Mouse (Mus musculus): ENCODE data around the gene Sipa1. TPM values are rescaled to one million over a fixed set of nuclear protein-coding genes. Genes with fewer than 3 reads are reported as not detected.

The Sipa1 gene
- polyA plus RNA-seq, 1 experiment from 2014 or later: 8.0 TPM

GRCm38 (mm10) chr19:5665465-5665864, 2.0 kb upstream of the Sipa1 start:
- 74% methylated on average over 14 of the region's 15 CpGs for WGBS

GRCm38 (mm10) chr19:5664669-5665257, 1.3 kb upstream of the Sipa1 start:
- no peak for ATAC-seq (ENCODE audit: low FRiP score, low TSS enrichment)
- no peak overlapping the region for H3K4me3 ChIP-seq (ENCODE audit: low read depth, low read length)
- H3K27me3 ChIP-seq (ENCODE audit: control insufficient read depth, insufficient read depth, low read length): no peaks in the 10 kb centered on the region
- 93% methylated on average over 10 of the region's 10 CpGs for WGBS
- H3K9ac ChIP-seq (ENCODE audit: low read length): no peak overlapping the region; the same call in 1 of the 2 replicates
- peaks cover 17% of the 10 kb centered on the region for H3K36me3 ChIP-seq (ENCODE audit: control insufficient read depth, insufficient read depth, low read length)
- DNase-seq (ENCODE audit: low spot score): no peak
- TF ChIP-seq CTCF (IDR thresholded peaks at IDR 0.05; ENCODE audit: low read depth) (no peak), EP300 (optimal IDR thresholded peaks at IDR 0.05) (no peak)
- no peak overlapping the region for H3K4me2 ChIP-seq (replicated peaks; ENCODE audit: low read depth)
- H3K4me1 ChIP-seq (replicated peaks; ENCODE audit: control insufficient read depth, insufficient read depth): peaks cover 5% of the 10 kb centered on the region; the same call in 1 of the 2 replicates
- H3K9me3 ChIP-seq (ENCODE audit: control insufficient read depth, low read length): no peaks in the 10 kb centered on the region
- H3K27ac ChIP-seq (replicated peaks): no peak overlapping the region

More at GRCm38 (mm10) chr19:5665465-5665864, 2.0 kb upstream of the Sipa1 start:
- Histone ChIP-seq H3K27ac (replicated peaks) (no peak overlapping the region), H3K4me3 (ENCODE audit: low read depth, low read length) (no peak overlapping the region), H3K27me3 (ENCODE audit: control insufficient read depth, insufficient read depth, low read length) (no peaks in the 10 kb centered on the region), H3K9me3 (ENCODE audit: control insufficient read depth, low read length) (no peaks in the 10 kb centered on the region), H3K4me2 (replicated peaks; ENCODE audit: low read depth) (no peak overlapping the region), H3K36me3 (ENCODE audit: control insufficient read depth, insufficient read depth, low read length) (peaks cover 17% of the 10 kb centered on the region), H3K9ac (ENCODE audit: low read length) (no peak overlapping the region), H3K4me1 (replicated peaks; ENCODE audit: control insufficient read depth, insufficient read depth) (peaks cover 5% of the 10 kb centered on the region; the same call in 1 of the 2 replicates)
- TF ChIP-seq EP300 (optimal IDR thresholded peaks at IDR 0.05) (no peak), CTCF (IDR thresholded peaks at IDR 0.05; ENCODE audit: low read depth) (no peak)
- no peak; the same call in 1 of the 2 replicates for ATAC-seq (ENCODE audit: low FRiP score, low TSS enrichment)
- DNase-seq (ENCODE audit: low spot score): peak; percentile 44

- Histone ChIP-seq H3K4me1 (replicated peaks; ENCODE audit: control insufficient read depth, insufficient read depth) (peaks cover 5% of the 10 kb centered on the region; the same call in 1 of the 2 replicates), H3K4me3 (ENCODE audit: low read depth, low read length) (peak overlapping the region; percentile 53), H3K9me3 (ENCODE audit: control insufficient read depth, low read length) (no peaks in the 10 kb centered on the region), H3K36me3 (ENCODE audit: control insufficient read depth, insufficient read depth, low read length) (peaks cover 14% of the 10 kb centered on the region), H3K9ac (ENCODE audit: low read length) (peak overlapping the region; percentile 68; the same call in 1 of the 2 replicates), H3K27ac (replicated peaks) (peak overlapping the region; percentile 87), H3K27me3 (ENCODE audit: control insufficient read depth, insufficient read depth, low read length) (no peaks in the 10 kb centered on the region), H3K4me2 (replicated peaks; ENCODE audit: low read depth) (peak overlapping the region; percentile 62)
- 69% methylated on average over 8 of the region's 8 CpGs for whole genome bisulfite sequencing
- TF ChIP-seq EP300 (optimal IDR thresholded peaks at IDR 0.05) (no peak), CTCF (IDR thresholded peaks at IDR 0.05; ENCODE audit: low read depth) (no peak)
- ATAC-seq (ENCODE audit: low FRiP score, low TSS enrichment) (no peak), DNase-seq (ENCODE audit: low spot score) (no peak)
Measured at GRCm38 (mm10) chr19:5662310-5662709, 1.2 kb downstream of the Sipa1 start.

- DNase-seq (ENCODE audit: low spot score): no peak
- no peak for ATAC-seq (ENCODE audit: low FRiP score, low TSS enrichment)
- peak overlapping the region; percentile 31; the same call in 1 of the 2 replicates for H3K4me2 ChIP-seq (replicated peaks; ENCODE audit: low read depth)
- WGBS: 76% methylated on average over 16 of the region's 16 CpGs
- peaks cover 4% of the 10 kb centered on the region for H3K36me3 ChIP-seq (ENCODE audit: control insufficient read depth, insufficient read depth, low read length)
- H3K9ac ChIP-seq (ENCODE audit: low read length): no peak overlapping the region
- H3K4me3 ChIP-seq (ENCODE audit: low read depth, low read length): peak overlapping the region; percentile 4; the same call in 1 of the 2 replicates
- no peaks in the 10 kb centered on the region for H3K27me3 ChIP-seq (ENCODE audit: control insufficient read depth, insufficient read depth, low read length)
- TF ChIP-seq EP300 (optimal IDR thresholded peaks at IDR 0.05) (no peak), CTCF (IDR thresholded peaks at IDR 0.05; ENCODE audit: low read depth) (no peak)
- H3K9me3 ChIP-seq (ENCODE audit: control insufficient read depth, low read length): no peaks in the 10 kb centered on the region
- H3K27ac ChIP-seq (replicated peaks): peak overlapping the region; percentile 45; the same call in 1 of the 2 replicates
- H3K4me1 ChIP-seq (replicated peaks; ENCODE audit: control insufficient read depth, insufficient read depth): peaks cover 5% of the 10 kb centered on the region; the same call in 1 of the 2 replicates
Measured at GRCm38 (mm10) chr19:5660942-5661751, 2.4 kb downstream of the Sipa1 start.

GRCm38 (mm10) chr19:5654720-5655298, 8.7 kb downstream of the Sipa1 start:
- H3K4me1 ChIP-seq (replicated peaks; ENCODE audit: control insufficient read depth, insufficient read depth): no peaks in the 10 kb centered on the region
- 36% methylated on average over 43 of the region's 43 CpGs for WGBS
- no peak overlapping the region for H3K27ac ChIP-seq (replicated peaks)
- peak overlapping the region; percentile 26 for H3K4me3 ChIP-seq (ENCODE audit: low read depth, low read length)
- H3K27me3 ChIP-seq (ENCODE audit: control insufficient read depth, insufficient read depth, low read length): no peaks in the 10 kb centered on the region
- peak; percentile 27; the same call in 1 of the 2 replicates for ATAC-seq (ENCODE audit: low FRiP score, low TSS enrichment)
- H3K9me3 ChIP-seq (ENCODE audit: control insufficient read depth, low read length): no peaks in the 10 kb centered on the region
- peak; percentile 56 for DNase-seq (ENCODE audit: low spot score)
- H3K4me2 ChIP-seq (replicated peaks; ENCODE audit: low read depth): peak overlapping the region; percentile 56
- H3K36me3 ChIP-seq (ENCODE audit: control insufficient read depth, insufficient read depth, low read length): peaks cover 8% of the 10 kb centered on the region; the same call in 1 of the 2 replicates
- TF ChIP-seq EP300 (optimal IDR thresholded peaks at IDR 0.05) (no peak), CTCF (IDR thresholded peaks at IDR 0.05; ENCODE audit: low read depth) (no peak)
- peak overlapping the region; percentile 18; the same call in 1 of the 2 replicates for H3K9ac ChIP-seq (ENCODE audit: low read length)

Data from stomach, postnatal 0 days (tissue).